Mouse (Mus musculus) CH12F3 (cell line): ENCODE results near the gene Tcf7l2.

ENCODE experiments used
- in situ Hi-C: fragments of 300-500 bp; cut with MboI; formaldehyde crosslinking; loops from 2 replicates; pipeline ENCODE4 v1.14.3; 2020; ENCODE audit warnings: low sequenced_read_pairs

The Tcf7l2 gene

DNA sequence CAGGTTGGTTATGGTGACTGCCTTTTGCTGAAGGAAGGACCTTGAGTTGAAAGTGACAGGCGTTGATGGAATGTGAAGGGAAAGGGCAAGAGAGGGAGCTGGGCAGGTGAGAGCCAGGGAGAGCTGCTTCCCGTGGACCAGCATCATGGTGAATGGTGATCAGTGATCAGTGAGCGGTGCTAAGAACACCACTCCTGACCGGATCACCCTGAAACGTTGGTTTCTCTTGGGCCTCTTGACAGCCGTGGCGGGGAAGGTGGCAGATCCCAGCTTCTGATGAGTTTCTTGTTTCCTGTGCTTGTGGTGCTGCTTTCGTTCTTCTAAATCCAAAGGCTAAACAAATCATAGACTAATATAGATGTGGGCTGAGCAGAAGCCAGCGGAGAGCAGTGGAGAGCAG is 13.8 kb downstream of the Tcf7l2 start:
- in situ Hi-C loops: no loop called here

DNA sequence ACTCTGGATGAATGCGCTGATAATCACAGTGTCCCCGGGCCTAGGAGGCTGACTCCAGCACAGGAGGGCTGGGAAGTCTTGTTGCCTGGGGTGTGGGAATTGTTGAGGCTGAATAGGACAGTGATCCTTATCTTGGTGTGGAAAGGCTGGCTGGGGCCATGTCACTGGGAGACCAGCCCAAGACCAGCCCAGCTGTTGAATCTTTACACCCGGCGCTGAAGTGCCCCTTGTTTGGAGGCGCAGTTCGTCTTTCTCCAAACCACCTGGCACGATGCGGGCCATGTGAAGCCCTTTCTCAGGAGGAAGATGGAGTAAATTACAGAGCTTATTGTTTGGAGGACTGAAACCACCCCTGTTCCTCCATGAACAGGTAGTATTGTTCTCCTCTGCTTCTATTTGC is 15.1 kb downstream of the Tcf7l2 start:
- in situ Hi-C loops: no loop called here

DNA sequence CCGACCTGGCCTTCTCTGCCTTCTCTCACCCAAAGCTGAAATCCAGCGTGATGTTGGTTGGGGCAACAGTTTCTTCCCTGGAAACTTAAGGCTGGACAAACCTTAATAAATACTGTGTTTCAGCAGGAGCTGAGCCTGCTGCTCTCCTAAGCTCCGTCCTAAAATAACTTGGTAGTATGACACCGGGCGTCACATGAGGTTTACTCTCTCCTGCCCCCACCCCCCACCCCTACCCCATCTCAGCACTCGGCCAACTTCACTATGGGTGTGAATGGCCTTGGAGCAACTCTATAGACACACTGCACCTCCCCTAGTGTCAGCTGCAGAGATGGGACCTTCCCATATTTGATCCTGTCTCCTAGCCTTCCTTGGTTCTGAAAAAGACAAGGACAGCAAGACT is 15.8 kb downstream of the Tcf7l2 start:
- in situ Hi-C loops: no loop called here

DNA sequence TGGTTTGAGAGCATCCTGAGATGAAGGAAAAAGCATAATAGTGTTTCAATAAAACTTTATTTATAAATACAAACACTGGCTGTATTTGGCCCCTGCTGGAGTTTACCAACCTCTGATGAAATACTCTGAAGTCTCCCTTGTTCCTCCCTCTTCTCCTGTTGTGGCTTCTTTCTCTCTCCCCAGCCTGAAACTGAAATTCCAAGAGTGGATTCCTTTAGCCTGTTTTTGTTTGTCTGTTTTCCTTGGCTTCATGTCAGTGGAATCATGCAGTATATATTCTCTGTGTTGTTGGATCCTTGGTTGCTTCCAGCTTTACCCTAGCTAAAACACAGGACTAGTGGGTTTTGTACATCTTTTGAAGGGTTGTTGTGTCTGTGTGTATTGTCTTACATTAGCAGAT is 16.5 kb downstream of the Tcf7l2 start:
- in situ Hi-C loops: no loop called here

DNA sequence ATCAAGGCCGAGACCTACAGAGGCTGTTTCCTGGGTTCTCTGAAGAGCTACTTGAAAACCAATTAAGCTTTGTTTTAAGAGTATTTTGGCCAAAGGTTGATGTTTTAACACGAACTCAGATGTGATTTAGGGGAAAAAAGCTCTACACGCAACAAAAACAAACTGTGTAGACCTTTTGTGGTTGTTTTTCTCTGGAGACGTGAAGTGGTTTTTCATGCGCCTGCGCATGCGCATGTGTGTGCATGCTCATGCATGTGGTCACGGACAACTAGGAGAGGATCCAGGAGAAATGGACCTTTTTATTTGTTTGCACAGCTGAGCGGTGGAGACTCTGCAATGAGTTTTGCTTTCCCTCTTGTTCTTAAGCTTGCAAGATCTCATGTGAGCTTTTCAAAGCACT is 17.4 kb downstream of the Tcf7l2 start:
- in situ Hi-C loops: no loop called here

DNA sequence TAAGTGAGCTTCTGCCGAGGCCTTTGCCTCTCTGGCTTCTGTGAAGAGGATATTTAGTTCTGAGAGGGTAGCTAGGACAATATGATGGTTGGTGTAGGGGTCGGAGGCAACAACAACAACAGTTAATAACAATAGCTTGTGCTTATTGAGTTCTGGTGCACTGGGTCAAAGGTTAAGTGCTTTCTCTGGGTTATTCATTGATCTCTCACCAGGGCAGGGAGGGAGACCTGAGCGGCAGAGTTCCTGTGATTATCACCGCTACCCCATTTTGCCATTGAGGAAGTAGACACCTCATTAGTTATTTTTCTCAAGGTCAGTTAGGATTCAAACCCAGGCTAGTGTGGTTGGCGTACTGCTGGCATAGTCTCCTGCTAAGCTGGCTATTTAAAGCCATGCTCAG is 19.5 kb downstream of the Tcf7l2 start:
- in situ Hi-C loops: no loop called here

DNA sequence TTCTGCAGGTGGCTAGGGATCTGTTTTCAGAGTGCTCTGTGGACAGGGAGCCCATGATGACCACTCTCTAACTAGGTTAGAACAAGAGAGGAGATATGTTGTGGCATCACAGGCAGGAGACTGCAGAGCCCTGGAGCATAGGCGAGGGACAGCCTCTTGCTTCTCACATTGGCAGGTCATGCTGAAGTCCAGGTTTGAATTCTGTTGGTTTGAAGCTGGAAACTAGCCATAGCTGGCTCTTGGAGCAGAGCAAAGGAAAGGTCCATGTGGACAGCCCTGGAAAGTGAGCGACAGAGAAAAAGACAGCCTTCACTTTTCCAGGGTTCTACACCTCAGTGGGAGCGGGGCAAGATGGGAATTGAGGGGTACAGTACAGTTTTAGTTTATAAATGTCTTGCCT is 20.6 kb downstream of the Tcf7l2 start:
- in situ Hi-C loops: no loop called here

DNA sequence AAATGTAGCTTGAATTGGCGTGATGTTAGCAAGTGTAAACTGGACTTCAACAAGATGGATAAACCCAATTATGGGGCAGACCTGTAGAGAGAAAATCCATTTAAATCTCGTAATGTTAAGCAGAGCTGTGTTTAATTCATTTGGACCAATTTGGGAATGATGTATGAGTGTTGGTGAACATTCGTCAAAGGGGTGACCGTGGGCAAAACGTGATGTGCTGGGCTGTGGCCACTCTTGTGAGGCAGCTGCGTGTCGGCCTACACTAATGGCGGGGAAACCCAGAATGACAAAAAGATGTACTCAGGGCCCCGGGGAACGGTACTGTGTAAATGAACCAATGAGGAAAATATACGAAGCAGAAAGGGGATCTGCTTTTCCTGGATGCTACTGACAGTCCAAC is 24.2 kb downstream of the Tcf7l2 start:
- in situ Hi-C loops: no loop called here

DNA sequence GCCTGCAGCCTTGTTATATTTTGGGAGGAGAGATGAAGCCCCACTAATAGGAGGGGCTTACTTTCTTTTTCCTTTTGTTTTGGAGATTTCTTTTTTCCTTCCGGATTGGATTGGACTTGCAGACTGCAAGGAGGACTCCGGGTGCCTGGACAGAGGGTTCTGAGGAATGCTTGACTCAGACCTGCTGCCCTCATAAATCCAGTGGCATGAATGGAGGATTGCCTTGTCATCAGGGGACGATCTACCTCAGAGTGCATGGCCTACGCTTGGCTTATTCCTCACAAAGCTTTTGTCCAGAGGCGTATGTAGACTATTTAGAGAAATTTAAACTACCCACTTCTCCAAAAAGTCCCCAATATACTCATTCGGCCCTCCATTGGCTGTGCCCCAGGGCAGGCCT is 25.5 kb downstream of the Tcf7l2 start:
- in situ Hi-C loops: no loop called here

DNA sequence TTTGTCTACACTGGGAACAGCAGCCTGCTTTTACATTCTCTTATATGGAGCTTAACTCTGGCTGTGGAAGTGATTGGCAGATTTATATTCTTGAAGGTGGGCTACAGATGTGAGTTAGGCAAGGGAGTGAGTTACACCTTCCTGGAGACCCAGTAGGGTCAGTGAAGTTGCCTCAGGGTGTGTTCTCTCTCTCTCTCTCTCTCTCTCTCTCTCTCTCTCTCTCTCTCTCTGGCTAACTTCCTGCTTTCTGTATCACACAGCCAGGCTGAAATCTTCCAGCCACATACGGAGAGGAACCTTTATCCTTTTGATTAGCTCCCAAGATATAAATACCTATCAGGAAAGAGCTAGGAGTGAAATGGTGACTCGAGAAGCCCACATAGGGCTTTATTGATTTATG is 26.0 kb downstream of the Tcf7l2 start:
- in situ Hi-C loops: no loop called here

DNA sequence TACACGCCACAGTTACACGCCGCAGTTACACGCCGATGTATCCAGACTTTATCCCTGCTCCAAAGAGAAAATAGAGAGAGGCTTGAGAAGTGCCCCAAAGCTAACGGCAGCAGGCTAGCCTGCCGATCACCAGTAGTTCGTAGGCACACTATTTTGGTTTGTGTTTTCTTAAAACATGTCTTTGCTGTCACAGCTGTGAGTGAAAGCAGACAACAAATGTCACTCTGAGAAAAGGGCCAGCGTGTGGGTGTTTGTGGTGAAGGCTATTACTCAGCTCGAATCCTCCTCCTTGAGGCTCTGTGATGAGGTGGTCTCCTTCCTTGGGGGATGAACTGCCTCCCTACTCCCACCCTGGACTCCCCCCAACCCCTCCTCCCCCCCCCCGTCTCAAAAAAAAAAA is 26.6 kb downstream of the Tcf7l2 start:
- in situ Hi-C loops: no loop called here

DNA sequence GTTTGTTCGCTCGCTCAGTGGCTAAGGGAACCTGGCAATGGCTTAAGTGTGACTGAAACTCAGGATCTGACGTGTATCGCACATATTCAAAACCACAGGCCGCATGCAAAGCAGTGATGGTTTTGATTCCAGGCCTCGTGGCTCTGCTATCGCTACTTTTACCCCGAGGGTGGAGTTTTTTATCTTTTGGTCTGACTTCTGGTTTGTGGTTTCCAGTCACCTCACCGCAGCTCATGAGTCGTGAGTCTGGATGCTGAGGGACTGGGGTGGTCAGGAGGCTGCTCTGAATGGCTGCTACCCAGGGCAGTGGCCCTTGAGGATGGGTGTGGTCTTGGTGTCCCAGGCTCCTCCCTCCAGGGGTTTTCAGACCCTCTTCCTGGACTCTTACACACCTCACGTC is 27.3 kb downstream of the Tcf7l2 start:
- in situ Hi-C loops: no loop called here

DNA sequence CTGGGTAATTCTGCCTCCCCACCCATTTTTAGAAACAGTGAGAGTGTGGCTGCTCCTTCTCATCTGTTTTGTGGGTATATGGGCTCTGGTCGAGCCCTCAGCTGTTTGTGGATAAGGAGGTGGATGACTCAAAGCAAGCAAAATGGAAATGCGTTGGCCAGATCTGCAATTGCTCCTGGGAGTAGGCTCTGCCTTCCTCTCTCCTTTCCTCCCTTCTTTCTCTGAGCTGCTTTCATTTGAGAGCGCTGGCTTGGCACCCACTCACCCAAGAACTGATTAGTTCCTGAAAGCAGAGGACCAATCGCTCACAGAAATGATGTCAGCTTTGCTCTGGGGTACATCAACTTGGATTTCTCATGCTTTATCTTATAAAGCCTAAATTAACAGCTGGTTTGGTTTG is 32.7 kb downstream of the Tcf7l2 start:
- in situ Hi-C loops: no loop called here

DNA sequence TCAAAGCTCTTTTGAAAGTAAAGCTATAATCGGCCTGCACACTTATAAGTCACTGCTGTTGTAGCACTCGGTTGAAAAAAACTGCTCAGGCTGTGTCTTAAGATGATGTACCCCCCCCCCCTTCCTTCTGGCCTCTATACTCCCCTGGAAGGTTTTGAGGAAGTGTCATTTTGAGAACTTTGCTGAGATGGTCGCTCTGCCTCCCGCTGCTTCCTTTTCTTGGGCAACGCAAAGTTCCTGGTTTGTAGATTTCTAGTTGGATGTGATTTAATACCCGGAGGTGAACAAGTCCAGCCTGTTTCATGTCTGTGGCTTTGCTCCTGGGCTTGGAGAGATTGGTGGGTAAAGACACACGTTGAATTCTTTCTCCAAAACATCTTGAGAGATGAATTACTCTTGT is 33.2 kb downstream of the Tcf7l2 start:
- in situ Hi-C loops: no loop called here

DNA sequence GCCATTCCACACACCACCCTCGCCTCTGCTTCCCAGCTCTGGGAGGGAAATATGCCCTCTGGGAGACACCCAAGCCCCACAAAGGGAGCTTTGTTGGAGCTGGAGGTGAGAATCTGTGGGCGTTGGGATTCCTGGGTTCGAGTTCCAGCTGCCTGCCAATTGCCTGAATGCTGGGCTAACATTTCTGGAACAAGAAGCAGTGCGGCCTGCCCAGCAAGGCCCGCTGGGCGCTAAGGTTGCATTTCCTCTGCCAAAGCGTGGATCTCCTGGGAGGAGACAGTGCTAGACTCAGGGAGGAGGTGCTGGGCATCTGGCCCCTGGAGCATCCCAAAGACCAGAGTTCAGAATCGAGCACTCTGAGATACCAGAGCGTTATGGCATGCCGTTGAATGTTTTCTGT is 38.3 kb downstream of the Tcf7l2 start:
- in situ Hi-C loops: no loop called here

DNA sequence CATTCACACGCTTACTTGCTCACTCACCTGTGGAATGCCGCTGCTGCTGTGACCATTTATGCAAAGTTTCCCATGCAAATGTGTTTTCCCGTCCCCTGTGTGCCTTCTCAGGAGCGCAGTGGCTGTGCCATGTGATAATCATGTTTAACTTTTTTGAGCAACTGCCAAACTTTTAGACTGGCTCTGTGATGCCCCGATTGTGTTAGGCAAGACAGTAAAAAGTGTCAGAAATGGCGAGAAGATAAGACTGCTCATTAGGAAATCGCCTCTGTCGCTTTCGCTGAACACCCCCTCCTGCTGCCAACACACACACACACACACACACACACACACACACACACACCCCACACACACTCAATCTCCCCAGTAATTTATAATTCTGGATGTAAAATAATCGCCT is 39.5 kb downstream of the Tcf7l2 start:
- in situ Hi-C loops: no loop called here

DNA sequence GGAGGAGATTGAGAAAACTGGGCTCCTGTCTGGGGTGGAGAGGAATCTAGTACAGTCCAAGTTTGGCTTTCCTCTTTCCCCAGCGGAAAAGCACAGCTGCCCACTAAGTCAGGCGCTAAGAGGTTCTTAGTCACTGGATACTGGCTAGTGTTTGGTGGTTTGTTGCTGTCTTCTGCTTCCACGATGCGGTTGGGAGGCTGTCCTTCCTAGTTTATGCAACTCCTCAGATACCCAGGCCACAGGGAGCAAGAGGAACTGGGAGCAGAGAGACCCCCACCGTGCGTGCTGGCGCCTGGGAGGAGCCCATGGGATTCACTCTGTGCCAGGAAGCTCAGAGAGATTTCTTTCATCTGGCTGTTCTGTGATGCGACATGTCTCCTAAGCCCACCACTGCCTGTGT is 40.1 kb downstream of the Tcf7l2 start:
- in situ Hi-C loops: no loop called here

DNA sequence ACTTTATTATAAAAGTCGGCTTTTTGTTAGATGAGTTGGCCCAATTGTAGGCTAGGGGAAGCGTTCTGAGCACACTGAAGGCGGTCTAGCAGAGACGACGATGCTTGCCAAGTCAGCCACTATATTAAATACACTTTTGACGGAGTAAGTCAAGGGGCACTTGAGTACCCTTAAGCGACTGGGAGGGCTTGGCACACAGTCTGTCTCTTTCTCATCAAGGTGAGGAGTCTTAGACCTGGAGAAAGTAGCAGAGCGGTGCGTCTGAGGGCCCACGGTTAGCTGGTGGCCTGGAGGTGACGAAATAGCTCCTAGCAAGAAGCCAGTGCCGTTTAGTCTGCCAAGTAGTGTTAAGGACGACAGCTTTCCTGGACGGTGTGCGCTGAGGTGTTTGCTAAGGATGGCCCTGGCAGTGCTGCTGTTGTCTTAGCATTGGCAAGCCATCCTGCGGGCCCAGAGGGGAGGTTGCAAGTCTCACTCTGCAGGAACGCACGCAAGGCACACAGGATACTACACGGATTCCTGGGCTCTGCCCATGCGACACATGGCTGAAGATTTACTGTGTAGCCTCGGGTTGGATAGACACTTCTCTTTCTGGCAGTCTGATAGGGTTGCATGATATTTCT is 43.3 kb downstream of the Tcf7l2 start:
- in situ Hi-C loops: no loop called here

DNA sequence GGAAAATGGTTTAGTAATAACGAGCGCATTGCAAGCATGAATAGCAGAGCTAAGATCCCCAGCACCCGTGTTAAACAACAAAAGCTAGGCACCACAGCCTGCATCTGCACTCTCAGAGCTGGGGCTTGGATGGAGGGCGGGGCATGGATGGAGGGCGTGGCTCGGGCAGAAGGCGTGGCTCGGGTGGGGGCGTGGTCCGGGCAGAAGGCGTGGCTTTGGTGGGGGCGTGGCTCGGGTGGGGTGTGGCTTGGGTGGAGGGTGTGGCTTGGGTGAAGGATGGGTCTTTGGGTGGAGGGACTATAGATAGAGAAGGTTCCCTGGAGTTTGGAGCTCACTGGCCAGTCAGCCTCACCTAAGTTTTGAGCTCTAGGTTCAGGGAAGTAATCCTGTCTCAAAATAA is 45.8 kb downstream of the Tcf7l2 start:
- in situ Hi-C loops: no loop called here

DNA sequence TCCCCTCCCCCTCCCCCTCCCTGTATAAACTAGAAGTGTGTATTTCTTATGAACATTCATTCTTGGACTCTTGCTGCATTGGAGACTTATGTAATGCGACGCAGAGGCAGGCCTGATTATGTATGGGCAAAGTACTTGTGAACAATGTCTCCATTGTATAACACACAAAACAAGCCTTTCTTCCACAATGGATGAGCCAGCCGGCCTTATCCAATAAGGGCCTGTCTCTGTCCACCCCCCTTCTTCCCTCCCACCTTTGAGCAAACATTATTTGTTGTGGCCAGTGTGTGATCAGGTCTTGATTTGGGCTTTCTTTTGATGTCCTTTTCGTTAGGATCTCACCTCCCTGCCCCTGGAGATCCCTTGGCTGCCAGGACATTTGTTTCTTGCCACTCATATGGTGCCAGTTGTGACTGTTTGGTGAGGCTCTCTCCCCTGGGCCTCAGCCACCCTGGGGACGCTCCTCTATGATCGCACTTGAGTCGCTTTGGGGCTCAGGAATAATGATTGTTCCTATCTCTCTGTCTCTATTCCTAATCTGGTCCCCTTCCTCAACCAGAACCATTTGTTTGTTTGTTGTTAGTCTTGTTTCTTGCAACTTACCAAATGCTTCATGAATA is 46.8 kb downstream of the Tcf7l2 start:
- in situ Hi-C loops: no loop called here

DNA sequence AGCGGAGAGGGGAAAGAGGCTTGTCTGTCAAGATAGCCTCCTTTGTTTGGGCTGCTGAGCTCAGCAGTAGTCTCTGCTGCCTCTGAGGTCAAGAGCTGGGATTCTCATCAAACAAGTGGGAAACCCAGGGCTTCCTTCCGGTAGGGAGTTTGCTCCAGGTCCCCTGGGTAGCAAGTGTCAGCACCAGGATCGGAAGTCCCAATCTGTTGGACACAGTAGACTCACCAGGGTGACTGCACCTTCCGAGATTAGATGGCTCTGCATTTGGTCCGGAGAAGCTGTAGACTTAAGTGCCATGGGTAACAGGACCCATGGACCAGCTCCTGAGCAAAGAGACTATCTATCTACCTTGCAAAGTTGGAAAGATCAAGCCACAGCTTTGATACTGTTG is 47.3 kb downstream of the Tcf7l2 start:
- in situ Hi-C loops: no loop called here

DNA sequence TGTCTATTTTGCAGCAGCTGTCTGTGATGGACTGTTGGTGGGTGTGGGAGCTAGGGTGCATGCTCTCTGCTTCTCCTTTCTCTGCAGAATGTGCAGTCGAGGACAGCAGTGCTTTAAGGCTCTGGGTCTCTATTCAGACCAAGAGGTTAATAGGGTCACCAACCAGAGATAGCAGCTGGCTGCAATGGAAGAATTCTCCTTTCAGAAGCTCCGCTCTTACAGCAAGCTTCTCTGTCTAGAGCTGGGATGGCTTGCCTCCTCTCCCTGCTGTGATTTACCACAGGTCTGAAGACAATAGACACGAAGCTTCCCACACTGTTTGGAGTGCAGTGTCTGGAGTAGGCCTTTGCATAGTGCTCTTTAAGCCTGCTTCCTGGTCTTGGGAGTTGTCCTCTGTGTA is 48.2 kb downstream of the Tcf7l2 start:
- in situ Hi-C loops: no loop called here

DNA sequence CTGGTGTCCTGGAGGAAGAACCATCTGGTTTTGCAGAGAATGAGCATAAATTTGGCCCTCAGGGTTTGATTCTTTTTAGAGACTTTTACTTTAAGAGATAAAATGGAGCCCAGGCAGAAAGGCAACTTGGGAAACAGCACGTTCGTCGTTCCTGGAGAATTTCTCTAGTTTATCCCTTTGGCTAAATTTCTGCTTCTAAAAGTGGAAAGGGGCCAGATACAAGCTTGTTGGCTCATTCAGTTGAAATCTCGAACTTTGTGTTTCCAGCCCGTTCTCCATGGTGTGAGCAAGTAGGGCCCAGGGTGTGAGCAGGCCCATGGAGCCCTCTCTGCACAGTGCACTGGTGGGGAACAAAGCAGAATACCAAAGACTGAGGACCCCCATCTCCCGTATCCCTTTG is 49.7 kb downstream of the Tcf7l2 start:
- in situ Hi-C loops: no loop called here
